Mouse (Mus musculus) adrenal gland, postnatal 10 days (tissue): ENCODE measurements around the gene Carmil1. TPM values are rescaled to one million over a fixed set of nuclear protein-coding genes. Genes with fewer than 3 reads are reported as not detected.

ENCODE experiments used
- DNase-seq: peaks from one replicate; pipeline ENCODE4 v3.0.0; 2021; ENCODE audit warnings: mixed read lengths
- total RNA-seq, 2 experiments: library from RNA; stranded (reverse); gene quantifications; 2 replicates each; pipeline ENCODE4 v1.2.3; 2021

Carmil1 gene
- total RNA-seq, 2 experiments from 2014 or later, result 29.1 to 31.0 TPM

DNA sequence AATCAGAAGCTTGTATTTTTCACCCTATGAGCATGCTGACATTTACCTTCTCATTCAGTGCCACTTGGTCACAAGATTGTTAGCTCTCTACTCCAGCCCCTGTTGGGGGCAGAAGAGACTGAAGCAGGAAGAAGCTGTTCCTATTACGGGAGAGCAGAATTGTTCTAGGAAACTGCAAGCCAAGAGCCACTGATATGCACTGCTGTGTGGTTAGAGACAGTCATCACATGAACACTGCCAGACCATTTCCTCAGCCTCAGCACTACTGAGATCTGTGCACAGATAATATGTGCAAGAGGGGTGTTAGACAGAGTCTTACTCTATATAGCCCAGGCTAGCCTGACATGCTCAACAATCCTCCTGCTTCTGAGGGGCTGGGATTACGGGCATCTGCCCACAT lies 69.4 kb downstream of the Carmil1 start:
- DNase-seq, result no peak

DNA sequence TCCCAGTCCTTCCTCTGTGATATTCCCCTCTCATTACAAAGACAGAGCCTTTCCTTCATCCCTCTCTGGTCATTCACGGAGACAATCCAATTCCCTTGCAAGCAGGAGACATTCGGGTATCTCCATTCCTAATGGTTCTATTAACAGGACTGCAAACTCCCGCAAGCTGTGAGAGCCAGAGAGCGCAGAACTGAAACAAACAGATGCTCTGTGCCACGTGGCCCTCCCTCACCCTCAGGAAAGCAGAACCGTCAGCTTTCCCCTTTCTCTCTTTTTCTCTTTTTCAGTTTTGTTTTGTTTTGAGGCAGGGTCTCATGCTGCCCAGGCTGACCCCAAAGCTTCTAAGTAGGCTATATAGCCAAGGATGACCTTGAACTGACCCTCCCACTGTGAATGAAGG lies 74.5 kb downstream of the Carmil1 start:
- DNase-seq, result no peak

DNA sequence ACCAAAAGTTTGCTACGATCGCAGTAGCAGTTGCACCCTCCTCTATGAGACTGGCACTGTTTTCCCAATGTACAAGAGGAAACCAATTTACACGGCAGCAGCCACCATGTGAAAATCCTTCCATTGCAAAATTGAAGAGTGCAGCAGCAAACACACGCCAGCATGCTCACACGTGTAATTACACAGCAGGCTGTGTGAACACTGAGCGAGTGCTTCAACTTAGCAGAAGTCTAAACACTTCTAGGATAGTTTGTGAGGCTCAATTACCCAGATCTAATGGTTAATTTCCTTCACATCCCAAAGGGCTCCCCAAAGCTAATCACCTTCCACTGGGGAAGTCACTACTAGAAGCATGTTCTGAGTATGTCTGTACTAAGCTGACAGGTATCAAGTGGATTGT lies 78.3 kb downstream of the Carmil1 start:
- no peak for DNase-seq

DNA sequence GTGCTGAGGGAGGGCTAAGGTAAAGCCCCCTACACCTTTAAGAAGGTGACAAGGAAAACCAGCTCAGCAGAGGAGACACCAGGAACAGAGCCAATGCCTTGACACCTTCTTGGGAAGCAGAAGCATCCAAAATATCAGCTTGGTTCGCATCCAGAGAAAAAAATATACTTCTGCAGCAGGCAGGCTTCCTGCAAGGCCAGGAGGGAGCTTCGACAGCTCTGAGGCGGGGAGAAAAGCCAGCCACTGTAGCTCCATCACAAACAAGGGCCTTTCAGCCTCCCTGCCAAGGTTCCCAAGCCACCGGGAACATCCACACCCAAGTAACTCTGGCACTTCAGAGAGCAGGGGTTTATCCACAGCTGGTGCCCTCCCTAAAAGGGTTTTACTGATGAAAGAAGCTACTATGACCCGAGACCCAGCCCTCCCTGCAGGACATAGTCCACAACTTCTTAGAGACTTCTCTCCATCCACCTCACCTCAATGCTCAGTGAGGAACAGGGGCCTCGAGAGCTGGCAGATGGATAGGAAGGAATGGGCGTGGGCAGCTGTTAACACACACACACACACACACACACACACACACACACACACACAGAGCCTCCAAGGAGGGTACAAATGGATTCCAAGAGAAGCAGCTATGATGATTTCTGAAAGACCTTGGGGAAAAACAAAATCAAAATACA lies 80.6 kb downstream of the Carmil1 start:
- DNase-seq, result no peak

DNA sequence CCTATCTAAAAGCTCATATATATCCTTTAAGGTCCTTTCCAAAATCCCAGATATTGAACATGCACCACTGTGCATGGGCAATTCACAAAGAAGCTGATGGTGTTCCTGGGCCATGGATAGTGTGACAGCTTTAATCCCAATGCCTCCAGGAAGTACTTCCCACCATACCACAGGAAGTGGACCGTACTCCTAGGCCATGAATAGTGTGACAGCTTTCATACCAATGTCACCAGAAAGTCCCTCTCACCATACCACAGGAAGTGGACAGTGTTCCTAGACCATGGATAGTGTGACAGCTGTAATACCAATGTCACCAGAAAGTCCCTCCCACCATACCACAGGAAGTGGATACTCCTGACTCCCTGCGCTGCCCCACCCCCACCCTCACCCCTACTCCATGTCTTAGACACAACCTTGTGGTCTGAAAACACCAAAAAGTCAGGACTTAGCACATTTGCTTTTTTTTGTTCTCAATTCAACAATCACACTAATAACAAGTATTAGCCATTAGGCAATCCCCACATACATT lies 82.1 kb downstream of the Carmil1 start:
- no peak for DNase-seq

DNA sequence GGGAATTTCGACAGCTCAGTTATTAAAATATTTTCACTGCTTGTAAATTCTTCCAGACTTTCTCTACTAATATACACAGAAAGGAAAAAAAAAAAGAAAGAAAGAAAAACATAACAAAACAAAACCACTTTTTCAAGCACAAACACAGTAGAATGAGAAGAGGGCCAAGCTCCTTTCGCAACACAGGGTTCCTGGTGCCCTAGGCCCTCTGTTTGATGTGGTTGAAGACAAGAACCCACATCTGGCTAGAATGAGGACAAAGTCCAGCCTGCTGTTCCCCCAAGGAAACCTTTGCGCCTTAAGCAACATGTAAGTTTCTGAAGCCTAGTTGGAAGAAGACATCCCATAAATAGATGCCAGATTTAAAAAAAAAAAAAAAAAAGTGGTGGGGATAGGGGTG lies 85.2 kb downstream of the Carmil1 start:
- DNase-seq, result no peak

DNA sequence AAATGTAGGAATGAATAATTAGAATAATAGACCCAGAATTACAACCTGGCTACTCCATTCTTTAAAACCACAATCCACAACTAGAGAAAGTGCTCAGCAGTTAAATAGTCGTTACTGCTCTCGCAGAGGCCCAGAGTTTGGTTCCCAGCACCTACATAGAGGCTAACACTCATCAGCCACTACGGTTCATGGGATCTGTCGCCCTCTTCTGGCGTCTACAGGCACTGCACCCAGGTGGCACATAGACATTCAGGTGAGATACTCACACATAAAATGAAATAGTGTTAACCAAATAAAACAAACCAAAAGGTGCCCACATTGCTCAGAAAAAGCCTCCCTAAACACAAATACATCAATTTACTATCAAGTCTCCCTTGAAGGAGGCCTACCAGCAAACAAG lies 86.6 kb downstream of the Carmil1 start:
- DNase-seq, result no peak

DNA sequence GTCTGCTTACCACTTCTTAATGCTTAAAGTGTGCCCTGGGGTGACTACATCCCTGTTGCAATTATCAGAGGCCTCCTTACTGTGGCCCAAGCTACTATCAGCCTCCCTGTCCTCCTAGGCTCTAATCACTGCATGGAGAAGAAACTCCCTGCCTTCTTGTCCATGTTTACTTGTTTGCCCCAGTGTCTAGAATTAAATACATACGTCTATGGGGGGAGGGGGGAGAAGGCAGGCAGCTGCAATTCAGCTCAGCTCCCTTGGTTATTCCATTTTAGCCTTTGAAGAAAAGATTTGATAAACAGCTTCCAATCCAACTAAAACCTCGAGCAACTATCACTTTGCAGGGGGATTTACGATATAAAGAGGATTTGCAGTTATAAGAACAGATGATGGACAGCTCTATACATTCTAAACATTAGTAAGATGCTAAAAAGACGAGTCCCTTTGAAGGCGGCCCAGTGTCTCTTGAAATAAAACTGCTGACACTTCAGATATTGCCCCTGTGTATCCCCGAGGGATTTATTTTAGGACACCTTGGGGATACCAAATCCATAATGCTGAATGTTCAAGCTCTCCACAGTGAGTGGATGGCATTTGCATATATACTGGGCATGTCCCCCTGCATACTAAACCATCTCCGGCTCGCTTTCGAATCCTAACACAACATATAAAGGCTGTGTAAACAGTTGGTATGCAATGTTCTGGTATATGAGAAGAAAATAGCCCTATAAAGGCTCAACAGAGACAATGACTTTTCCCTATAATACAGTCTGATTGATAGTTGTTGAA lies 89.5 kb downstream of the Carmil1 start:
- no peak for DNase-seq

DNA sequence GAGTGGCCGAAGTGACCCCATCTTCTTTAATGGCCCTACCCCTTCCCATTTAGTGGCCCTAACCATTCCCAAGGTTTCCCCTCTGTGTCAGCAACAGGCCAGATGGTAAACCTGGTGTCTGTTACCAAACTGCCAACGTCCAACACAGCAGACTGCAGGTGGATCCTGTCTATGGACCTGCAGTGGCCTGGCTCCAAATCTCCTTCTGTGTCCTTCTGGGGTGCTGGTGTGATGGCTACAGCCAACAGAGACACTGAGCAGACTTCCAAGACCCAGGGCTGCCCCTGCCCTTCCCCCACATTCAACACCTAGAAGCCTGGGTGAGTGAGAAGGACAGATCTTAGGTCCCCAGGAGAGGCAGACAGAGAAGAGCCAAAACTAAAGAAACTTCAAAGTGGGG lies 93.6 kb downstream of the Carmil1 start:
- no peak for DNase-seq

DNA sequence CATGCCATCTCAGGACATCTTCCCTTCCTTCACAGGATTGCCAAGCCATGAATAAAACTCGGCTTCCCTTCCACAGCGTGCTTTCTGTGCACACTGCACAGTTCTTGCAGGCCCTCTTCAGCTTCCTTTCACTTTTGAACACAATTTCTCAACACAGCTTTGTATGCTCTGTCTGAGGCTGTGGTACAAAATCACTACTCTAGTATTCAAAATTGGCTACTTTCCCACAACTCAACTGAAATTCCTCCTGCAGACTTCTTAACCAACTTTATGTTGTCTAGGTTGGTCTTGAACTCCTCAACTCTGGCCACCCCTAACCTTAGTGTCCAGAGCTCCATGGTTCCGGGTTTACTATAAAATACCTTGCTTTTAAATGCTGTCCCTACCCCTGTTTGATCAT lies 95.0 kb downstream of the Carmil1 start:
- no peak for DNase-seq

DNA sequence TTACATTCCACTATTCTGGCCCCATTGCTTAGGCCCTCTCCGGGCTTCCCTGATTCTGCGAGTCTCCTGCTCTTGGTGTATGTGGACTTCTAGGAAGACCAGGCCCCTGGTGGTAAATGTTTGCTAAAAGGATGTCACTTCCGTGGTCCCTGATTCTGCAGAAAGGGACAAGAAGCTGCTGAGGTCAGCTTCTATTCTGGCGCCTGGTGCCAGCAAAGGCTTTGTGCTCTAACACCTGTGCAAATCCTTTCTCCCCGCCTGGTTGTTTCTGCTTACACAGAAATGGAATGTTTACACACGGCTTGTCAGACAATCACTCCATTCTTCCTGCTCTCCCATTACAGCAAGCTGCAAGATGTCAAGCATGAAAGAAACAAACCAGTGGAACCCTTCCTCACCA lies 97.7 kb downstream of the Carmil1 start:
- DNase-seq, result no peak

DNA sequence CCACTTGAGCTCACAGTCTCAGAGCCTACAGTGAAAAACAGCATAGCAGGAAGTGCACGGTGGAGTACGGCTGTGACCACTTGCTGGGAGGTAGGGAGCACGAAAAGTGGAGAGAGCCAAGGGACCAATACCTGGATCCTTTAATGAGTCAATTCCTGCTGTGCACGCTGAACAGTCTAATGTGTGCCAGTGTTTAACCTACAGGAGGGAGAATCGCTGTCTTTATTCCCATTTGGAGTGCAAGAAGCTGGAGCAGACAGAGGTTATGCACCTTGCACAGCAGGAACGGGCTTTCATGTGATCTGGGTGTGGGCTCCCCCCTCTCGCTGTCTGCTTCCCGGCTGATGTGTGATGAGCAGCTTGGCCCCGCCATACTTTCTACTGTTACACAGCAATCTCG lies 101.1 kb downstream of the Carmil1 start:
- no peak for DNase-seq

DNA sequence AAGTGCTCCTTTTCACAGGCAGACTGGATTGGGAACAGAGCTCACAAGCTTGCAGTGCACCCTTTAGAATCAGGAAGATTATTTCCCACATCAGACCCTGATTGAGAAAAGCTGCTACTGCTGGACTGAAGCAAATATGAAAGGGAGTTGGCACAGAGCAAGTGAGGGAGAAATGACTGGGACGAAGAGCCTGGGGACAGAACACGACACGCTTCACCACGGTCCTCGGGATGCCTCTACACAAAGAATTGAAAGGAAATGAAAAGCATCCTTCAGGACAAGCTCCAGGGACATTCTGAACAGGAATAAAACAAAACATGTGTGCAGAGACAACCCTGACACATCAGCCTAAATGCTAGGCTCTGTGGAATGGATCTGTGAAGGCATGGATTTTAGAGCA lies 103.0 kb downstream of the Carmil1 start:
- no peak for DNase-seq

DNA sequence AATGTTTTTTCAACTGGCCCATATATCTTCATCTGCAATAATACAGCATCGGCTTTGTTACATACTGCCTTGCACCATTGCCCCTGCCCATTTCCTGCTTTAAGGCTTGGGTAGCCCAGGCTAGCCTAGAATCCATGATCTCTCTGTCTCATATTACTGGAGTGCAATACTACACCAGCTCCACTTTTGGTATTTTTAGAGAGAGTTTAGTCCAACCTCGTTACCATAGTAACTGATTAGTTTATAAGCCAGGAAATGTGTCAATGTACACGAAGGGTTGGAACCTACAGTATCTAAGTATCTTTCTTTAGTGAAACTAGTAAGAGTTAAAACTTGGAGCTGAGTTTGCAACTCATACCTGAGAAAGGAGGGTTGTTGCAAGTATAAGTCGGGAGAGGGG lies 103.8 kb downstream of the Carmil1 start:
- DNase-seq, result no peak

DNA sequence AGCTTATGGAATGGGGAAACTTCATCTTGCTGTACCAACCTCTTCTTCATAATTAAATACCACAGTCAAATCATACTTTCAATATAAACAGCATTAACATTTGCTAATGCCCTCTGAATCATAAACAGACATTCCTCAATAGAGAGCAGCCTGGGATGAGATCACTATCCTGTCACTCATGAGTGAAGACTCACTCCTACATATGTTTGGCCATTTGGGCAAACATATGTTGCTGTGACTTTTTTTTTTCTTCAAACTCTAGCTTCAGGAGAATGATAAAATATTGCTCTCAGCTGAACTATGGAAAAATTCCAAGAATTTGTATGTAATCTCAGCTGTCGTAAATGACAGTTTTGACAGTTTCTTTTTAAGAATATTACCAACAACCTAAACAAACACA lies 110.9 kb downstream of the Carmil1 start:
- DNase-seq, result no peak

DNA sequence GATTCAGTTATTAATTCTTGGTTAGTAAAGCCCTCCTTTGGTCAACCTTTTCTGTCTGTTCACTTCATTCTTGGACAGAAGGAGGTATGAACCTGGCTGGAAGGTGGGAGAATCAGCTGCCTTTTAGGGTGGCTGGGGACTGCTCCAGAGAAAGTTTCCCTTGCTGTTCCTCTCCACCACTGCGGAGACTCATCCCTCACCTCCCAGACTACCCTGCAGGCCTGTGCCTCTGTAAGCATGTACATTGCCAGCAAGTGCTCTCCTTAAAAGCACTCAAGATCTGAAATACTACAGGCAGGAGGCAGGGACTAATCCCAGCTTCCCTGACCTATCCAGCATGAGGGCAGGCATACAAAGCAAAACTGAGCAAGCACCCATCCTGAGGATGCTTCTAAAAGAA lies 117.2 kb downstream of the Carmil1 start:
- DNase-seq, result no peak

DNA sequence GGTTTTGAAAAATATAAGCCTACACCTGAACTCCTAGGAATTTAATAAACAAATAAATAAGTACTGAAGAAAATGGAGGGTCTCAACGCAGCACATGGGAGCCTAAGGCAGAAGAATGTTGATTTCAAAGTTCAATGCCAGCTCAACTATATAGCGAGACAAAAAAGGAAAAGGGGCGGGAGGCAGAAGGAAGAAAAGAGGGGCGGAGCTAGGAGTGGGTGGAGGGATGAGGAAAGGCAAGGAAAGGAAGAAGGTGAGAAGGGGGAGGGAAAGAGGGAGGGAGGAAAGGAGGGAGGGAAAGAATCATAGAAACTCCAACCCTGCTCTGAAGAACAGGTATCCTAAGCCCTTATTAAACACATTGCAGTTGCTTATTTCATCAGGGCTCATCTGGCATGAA lies 119.5 kb downstream of the Carmil1 start:
- no peak for DNase-seq

DNA sequence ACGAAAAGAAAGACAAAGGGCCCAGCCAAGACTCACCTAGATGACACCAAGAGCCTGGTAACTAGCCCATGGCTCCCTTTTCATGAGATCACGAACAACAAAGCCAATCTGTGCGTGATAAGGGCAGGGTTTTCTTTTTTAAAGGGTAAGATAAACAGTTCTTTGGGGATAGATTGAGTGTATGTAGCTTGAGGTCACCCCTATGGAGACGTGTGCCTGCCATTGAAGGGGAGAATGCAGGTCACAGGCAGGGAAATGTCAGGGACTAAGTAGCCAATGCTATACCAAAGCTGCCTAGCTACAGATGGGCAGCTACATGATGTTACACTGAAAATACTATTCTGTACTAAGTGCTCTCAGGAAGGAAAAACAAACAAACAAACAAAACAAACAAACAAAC lies 120.6 kb downstream of the Carmil1 start:
- DNase-seq, result no peak

DNA sequence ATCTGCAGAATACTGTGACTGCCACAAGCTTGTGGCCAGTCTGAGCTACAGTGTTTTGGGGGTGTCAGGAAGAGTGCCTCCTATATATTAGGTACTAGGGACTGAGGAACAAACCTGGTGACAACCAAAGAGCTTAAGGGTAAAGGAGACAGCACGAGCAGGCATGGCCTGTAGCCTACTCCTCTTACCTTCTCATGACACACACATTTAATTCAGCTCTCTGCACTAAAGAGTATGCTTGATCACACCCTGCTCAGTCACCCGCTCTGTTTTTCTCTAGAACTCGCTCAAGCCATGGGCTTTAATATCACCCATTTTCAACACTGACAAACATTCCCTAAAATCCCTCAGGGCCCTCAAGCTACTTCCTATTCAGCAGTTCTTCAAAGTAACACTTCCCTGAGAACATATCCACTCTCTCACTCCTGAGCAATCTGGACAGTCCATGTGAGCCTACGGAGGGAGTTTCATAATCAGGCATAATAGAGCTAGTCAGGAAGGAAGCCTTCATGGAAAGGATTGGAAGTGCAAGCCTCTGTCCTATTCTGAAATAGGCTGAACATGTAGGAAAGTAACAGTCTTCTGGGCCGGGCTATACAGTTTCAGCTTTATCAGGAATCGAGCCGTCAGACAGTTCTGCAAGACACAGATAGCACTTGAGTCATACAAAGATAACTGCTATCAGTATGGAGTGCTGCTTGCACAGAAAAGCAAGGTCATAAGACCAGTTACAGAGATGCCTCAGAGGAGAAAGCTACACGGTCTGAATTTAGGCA lies 121.2 kb downstream of the Carmil1 start:
- DNase-seq, result no peak

DNA sequence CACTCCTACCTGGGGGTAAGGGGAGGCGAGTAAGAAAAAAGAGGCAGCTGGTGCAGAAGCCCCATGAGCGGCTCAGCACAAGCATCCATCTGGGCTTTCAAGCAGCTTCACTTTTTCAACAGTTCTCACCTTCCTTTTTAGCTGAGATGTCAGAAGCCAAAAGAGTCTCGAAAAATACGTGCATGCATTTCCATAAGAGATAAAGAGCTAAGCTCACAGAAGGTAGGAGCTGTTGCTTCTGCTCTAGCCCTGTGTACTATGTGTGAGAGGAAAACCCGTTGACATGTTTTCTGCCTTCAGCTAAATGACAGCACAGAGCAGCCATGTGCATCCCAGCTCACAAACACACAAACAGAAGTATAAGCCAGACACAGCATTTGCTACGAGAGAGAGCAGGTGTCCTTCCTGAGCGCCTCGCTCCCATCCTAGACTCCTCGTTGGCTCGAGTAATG lies 123.0 kb downstream of the Carmil1 start:
- no peak for DNase-seq

DNA sequence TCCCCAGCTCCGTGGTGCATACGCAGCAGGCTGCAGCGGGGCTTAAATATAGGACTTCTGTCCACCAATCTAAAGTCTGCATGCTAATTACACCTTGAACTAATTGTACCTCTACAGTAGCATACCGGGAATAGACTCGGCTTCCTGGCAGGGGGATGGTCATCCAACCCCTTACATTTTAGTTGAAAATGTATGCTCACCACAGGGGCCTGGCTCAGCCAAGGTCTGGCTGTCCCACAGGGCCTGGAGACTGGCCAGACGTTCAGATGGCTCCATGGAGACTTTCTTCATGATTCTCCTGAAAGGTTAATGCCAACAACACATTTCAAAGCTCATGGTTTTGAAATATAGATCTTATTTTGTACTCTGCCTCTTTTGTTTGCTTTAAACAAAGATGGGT lies 125.4 kb downstream of the Carmil1 start:
- peak; percentile 45 for DNase-seq

DNA sequence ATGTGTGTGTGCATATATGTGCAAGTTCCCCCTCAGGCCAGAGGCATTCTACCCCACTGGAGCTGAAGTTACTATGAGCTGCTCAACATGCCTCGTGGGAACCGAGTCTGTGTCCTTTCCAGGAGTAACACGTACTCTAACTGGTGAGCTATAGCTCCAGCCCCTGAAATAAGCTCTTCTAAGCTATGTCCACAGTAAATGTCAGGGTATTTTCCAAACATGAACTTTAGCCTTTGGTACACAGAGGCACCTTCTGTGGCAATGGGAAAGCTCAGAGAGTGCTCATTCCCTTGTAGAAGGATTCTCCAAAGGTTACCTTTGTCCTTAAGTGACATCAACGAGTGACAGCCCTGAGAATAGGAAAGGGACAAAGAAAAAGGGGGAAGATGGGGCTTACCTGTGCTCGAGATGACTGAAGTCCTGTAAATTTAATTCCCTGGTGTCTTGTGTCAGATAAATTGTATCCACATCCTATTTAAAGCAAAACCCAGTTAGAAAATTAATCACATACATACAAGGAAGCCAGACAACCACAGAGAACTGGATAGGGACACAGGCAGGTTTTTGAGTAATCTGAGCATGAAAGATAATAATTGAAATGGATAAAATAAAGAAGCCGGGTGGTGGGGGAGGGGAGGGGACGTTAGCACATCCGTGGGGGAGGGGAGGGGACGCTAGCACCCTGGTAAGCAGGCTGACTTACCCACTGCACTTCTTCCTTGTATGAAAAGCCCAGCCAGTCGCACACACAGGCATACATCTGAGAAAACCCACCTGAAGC lies 126.1 kb downstream of the Carmil1 start:
- DNase-seq, result no peak
